Mouse (Mus musculus): ENCODE results near the gene 1700029I15Rik.

GRCm38 (mm10) chr2:92382759-92383158, 421 bp downstream of the 1700029I15Rik start:
- TF ChIP-seq CHD2 (IDR thresholded peaks at IDR 0.05; ENCODE audit: low read depth, low read length) (no peak), HCFC1 (IDR thresholded peaks at IDR 0.05; ENCODE audit: borderline replicate concordance, insufficient read depth, low read length) (no peak), ZNF384 (IDR thresholded peaks at IDR 0.05; ENCODE audit: low read depth, low read length) (no peak), ZC3H11A (IDR thresholded peaks at IDR 0.05; ENCODE audit: borderline replicate concordance, low read depth, low read length) (no peak)
